Mouse (Mus musculus): ENCODE data around the gene Prl7b1. TPM values are rescaled to one million over a fixed set of nuclear protein-coding genes. Genes with fewer than 3 reads are reported as not detected.

Gene Prl7b1
- not detected for polyA plus RNA-seq (2012; fragmentation: generic; extraction: Trizol)

- no peak for TF ChIP-seq TCF12 (IDR thresholded peaks at IDR 0.05; ENCODE audit: insufficient read depth, poor library complexity, severe bottlenecking)
- no peak for TF ChIP-seq POLR2A (IDR thresholded peaks at IDR 0.05; ENCODE audit: insufficient read length, low read depth)
- no peak for TF ChIP-seq MYOD1 (IDR thresholded peaks at IDR 0.05; ENCODE audit: control insufficient read depth in 1 of 3, insufficient read length in 2 of 3, low read depth in 2 of 3)
- TF ChIP-seq SRF (IDR thresholded peaks at IDR 0.05; ENCODE audit: control insufficient read depth, insufficient read length, low read depth): no peak
- TF ChIP-seq USF1 (IDR thresholded peaks at IDR 0.05; ENCODE audit: low read depth): no peak
- H3K79me2 ChIP-seq (ENCODE audit: control insufficient read depth, insufficient read depth): no peaks in the 10 kb centered on the region
- H3K4me2 ChIP-seq (ENCODE audit: low read depth): no peak within 1 kb of the TSS
- H3K4me3 ChIP-seq: no peak within 1 kb of the TSS
- no peaks in the 10 kb centered on the region for H3K27me3 ChIP-seq (ENCODE audit: control insufficient read depth, insufficient read depth, insufficient read length)
- H3K36me3 ChIP-seq (ENCODE audit: control insufficient read depth, insufficient read depth): no peaks in the 10 kb centered on the region
- no peak within 1 kb of the TSS for H3ac ChIP-seq (ENCODE audit: control insufficient read depth, insufficient read length)
Measured at GRCm38 (mm10) chr13:27610482-27610881, at the start of gene Prl7b1. TSS of gene Prl7b1 (minus strand) at chr13:27610582.

GRCm38 (mm10) chr13:27642393-27642792 lies 32.0 kb upstream of the Prl7b1 start, which contains the start of gene Prl7a1:
TSS of gene Prl7a1 (minus strand) at chr13:27642493.
- no peak within 1 kb of the TSS for H3ac ChIP-seq (ENCODE audit: control insufficient read depth, insufficient read length)
- H3K79me2 ChIP-seq (ENCODE audit: control insufficient read depth, insufficient read depth): no peaks in the 10 kb centered on the region
- H3K4me3 ChIP-seq: no peak within 1 kb of the TSS
- H3K27me3 ChIP-seq (ENCODE audit: control insufficient read depth, insufficient read depth, insufficient read length): no peaks in the 10 kb centered on the region
- no peaks in the 10 kb centered on the region for H3K36me3 ChIP-seq (ENCODE audit: control insufficient read depth, insufficient read depth)
- H3K4me2 ChIP-seq (ENCODE audit: low read depth): no peak within 1 kb of the TSS
- TF ChIP-seq CEBPB (IDR thresholded peaks at IDR 0.05; ENCODE audit: insufficient read depth, poor library complexity, severe bottlenecking) (no peak), E2F4 (IDR thresholded peaks at IDR 0.05; ENCODE audit: insufficient read depth) (no peak), MAX (IDR thresholded peaks at IDR 0.05; ENCODE audit: low read depth) (no peak), POLR2AphosphoS2 (IDR thresholded peaks at IDR 0.05; ENCODE audit: insufficient read length, low read depth) (no peak), MYOD1 (IDR thresholded peaks at IDR 0.05; ENCODE audit: control insufficient read depth in 1 of 3, insufficient read length in 2 of 3, low read depth in 2 of 3) (no peak), REST (IDR thresholded peaks at IDR 0.05; ENCODE audit: insufficient read depth, insufficient read length) (no peak), TCF12 (IDR thresholded peaks at IDR 0.05; ENCODE audit: insufficient read depth, poor library complexity, severe bottlenecking) (no peak), SRF (IDR thresholded peaks at IDR 0.05; ENCODE audit: control insufficient read depth, insufficient read length, low read depth) (no peak), TCF3 (IDR thresholded peaks at IDR 0.05; ENCODE audit: insufficient read length, low read depth) (no peak), POLR2A (IDR thresholded peaks at IDR 0.05; ENCODE audit: insufficient read length, low read depth) (no peak), MYOG (IDR thresholded peaks at IDR 0.05; ENCODE audit: control insufficient read depth in 1 of 3, insufficient read depth in 1 of 3, insufficient read length in 2 of 3, low read depth in 2 of 3) (no peak), USF1 (IDR thresholded peaks at IDR 0.05; ENCODE audit: low read depth) (no peak)

- H3ac ChIP-seq (ENCODE audit: control insufficient read depth, insufficient read length): no peak within 1 kb of the TSS
- H3K79me2 ChIP-seq (ENCODE audit: control insufficient read depth, insufficient read depth): no peaks in the 10 kb centered on the region
- TF ChIP-seq MAX (IDR thresholded peaks at IDR 0.05; ENCODE audit: low read depth) (no peak), POLR2A (IDR thresholded peaks at IDR 0.05; ENCODE audit: insufficient read length, low read depth) (no peak), E2F4 (IDR thresholded peaks at IDR 0.05; ENCODE audit: insufficient read depth) (no peak), TCF3 (IDR thresholded peaks at IDR 0.05; ENCODE audit: insufficient read length, low read depth) (no peak), REST (IDR thresholded peaks at IDR 0.05; ENCODE audit: insufficient read depth, insufficient read length) (no peak), USF1 (IDR thresholded peaks at IDR 0.05; ENCODE audit: low read depth) (no peak), MYOG (IDR thresholded peaks at IDR 0.05; ENCODE audit: control insufficient read depth in 1 of 3, insufficient read depth in 1 of 3, insufficient read length in 2 of 3, low read depth in 2 of 3) (no peak), CEBPB (IDR thresholded peaks at IDR 0.05; ENCODE audit: insufficient read depth, poor library complexity, severe bottlenecking) (no peak), MYOD1 (IDR thresholded peaks at IDR 0.05; ENCODE audit: control insufficient read depth in 1 of 3, insufficient read length in 2 of 3, low read depth in 2 of 3) (no peak), POLR2AphosphoS2 (IDR thresholded peaks at IDR 0.05; ENCODE audit: insufficient read length, low read depth) (no peak), TCF12 (IDR thresholded peaks at IDR 0.05; ENCODE audit: insufficient read depth, poor library complexity, severe bottlenecking) (no peak), SRF (IDR thresholded peaks at IDR 0.05; ENCODE audit: control insufficient read depth, insufficient read length, low read depth) (no peak)
- no peaks in the 10 kb centered on the region for H3K27me3 ChIP-seq (ENCODE audit: control insufficient read depth, insufficient read depth, insufficient read length)
- no peak within 1 kb of the TSS for H3K4me3 ChIP-seq
- H3K36me3 ChIP-seq (ENCODE audit: control insufficient read depth, insufficient read depth): no peaks in the 10 kb centered on the region
- H3K4me2 ChIP-seq (ENCODE audit: low read depth): no peak within 1 kb of the TSS
Measured at GRCm38 (mm10) chr13:27582071-27582470, 28.3 kb downstream of the Prl7b1 start, which contains the start of gene Prl8a1. TSS of gene Prl8a1 (minus strand) at chr13:27582171.

- H3K4me2 ChIP-seq (ENCODE audit: low read depth): no peak within 1 kb of the TSS
- H3K79me2 ChIP-seq (ENCODE audit: control insufficient read depth, insufficient read depth): no peaks in the 10 kb centered on the region
- TF ChIP-seq MYOG (IDR thresholded peaks at IDR 0.05; ENCODE audit: control insufficient read depth in 1 of 3, insufficient read depth in 1 of 3, insufficient read length in 2 of 3, low read depth in 2 of 3) (no peak), MAX (IDR thresholded peaks at IDR 0.05; ENCODE audit: low read depth) (no peak), POLR2AphosphoS2 (IDR thresholded peaks at IDR 0.05; ENCODE audit: insufficient read length, low read depth) (no peak), CEBPB (IDR thresholded peaks at IDR 0.05; ENCODE audit: insufficient read depth, poor library complexity, severe bottlenecking) (no peak), TCF3 (IDR thresholded peaks at IDR 0.05; ENCODE audit: insufficient read length, low read depth) (no peak), TCF12 (IDR thresholded peaks at IDR 0.05; ENCODE audit: insufficient read depth, poor library complexity, severe bottlenecking) (no peak), USF1 (IDR thresholded peaks at IDR 0.05; ENCODE audit: low read depth) (no peak), E2F4 (IDR thresholded peaks at IDR 0.05; ENCODE audit: insufficient read depth) (no peak), MYOD1 (IDR thresholded peaks at IDR 0.05; ENCODE audit: control insufficient read depth in 1 of 3, insufficient read length in 2 of 3, low read depth in 2 of 3) (no peak), SRF (IDR thresholded peaks at IDR 0.05; ENCODE audit: control insufficient read depth, insufficient read length, low read depth) (no peak), REST (IDR thresholded peaks at IDR 0.05; ENCODE audit: insufficient read depth, insufficient read length) (no peak), POLR2A (IDR thresholded peaks at IDR 0.05; ENCODE audit: insufficient read length, low read depth) (no peak)
Measured at GRCm38 (mm10) chr13:27564506-27564905, 45.9 kb downstream of the Prl7b1 start, which contains the start of gene Prl8a9. TSS of gene Prl8a9 (minus strand) at chr13:27564606.

More at GRCm38 (mm10) chr13:27564506-27564905, 45.9 kb downstream of the Prl7b1 start, which contains the start of gene Prl8a9:
- Histone ChIP-seq H3K36me3 (ENCODE audit: control insufficient read depth, insufficient read depth) (no peaks in the 10 kb centered on the region), H3ac (ENCODE audit: control insufficient read depth, insufficient read length) (no peak within 1 kb of the TSS), H3K4me3 (no peak within 1 kb of the TSS), H3K27me3 (ENCODE audit: control insufficient read depth, insufficient read depth, insufficient read length) (no peaks in the 10 kb centered on the region)
